Mouse (Mus musculus): ENCODE results near the gene Erp29.

DNA sequence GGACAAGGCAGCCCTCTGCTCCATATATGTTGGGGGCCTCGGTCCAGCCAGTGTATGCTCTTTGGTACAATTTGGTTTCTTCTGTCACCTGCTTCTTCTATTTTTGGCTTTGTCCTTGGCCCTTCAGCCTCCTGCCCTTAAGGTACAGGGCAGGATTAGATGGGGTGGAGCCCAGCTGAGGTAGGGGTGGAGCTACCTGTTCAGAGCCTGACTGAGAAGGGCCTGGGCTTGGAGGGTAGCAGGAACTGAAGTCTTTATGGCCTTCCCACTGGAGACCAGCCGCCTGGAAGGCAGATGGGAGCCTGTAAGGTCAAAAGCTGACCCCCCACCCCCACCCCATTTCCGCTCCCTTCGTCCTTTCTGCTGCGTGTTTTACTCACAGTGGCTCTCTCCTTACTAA lies 10.7 kb upstream of the Erp29 start:
- no peak for TF ChIP-seq POLR2A (IDR thresholded peaks at IDR 0.05; ENCODE audit: insufficient read depth, low read depth, low read length)
- TF ChIP-seq CTCF (IDR thresholded peaks at IDR 0.05), result no peak
